ENCODE assay signal across 24 mouse cellular contexts in the genomic region with DNA sequence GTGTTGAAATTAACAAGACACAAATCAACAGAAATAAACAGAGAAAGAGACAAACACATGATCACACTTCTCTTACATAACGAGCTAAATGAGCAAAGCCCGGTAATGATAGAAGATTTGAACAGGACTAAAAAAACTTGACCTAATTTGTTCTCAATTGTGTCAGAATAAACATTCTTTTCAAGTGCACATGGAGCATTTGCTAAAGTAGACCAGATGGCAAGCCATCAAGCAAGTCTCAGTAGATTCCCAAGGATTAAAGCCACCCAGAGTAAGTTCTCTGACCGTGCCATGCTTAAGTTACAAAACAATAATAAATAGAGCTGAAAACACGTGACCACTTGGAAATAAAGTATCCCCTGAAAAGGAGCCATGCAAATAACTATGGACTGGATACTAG.
"Had no signal": no experiment of that assay in that cellular context is flagged by ENCODE, and none has a peak within 500 bp of the region (broad histone marks: within the 10 kb centered on the region; RNA-seq: fewer than 3 reads in every experiment).

No protein-coding gene starts in this region.

- H3K36me3 ChIP-seq: heart, embryonic 10.5 days; heart, embryonic 12.5 days; hindbrain, embryonic 13.5 days; hindbrain, embryonic 15.5 days; kidney, embryonic 15.5 days; limb, embryonic 13.5 days; limb, embryonic 15.5 days; liver, embryonic 12.5 days had no signal

- H3K4me3 ChIP-seq: heart, embryonic 10.5 days; heart, embryonic 12.5 days; hindbrain, embryonic 13.5 days; hindbrain, embryonic 15.5 days; kidney, embryonic 15.5 days; limb, embryonic 13.5 days; limb, embryonic 15.5 days; liver, embryonic 12.5 days had no signal

- H3K9ac ChIP-seq: heart, embryonic 12.5 days; hindbrain, embryonic 13.5 days; hindbrain, embryonic 15.5 days; kidney, embryonic 15.5 days; limb, embryonic 13.5 days; limb, embryonic 15.5 days; liver, embryonic 12.5 days; liver, embryonic 14.5 days had no signal

- H3K27me3 ChIP-seq: heart, embryonic 12.5 days; hindbrain, embryonic 13.5 days; hindbrain, embryonic 15.5 days; kidney, embryonic 15.5 days; limb, embryonic 15.5 days; liver, embryonic 12.5 days had no signal

- ATAC-seq: hindbrain, postnatal 0 days; intestine, embryonic 16.5 days; liver, embryonic 12.5 days had no signal

- H3K4me1 ChIP-seq: heart, embryonic 10.5 days; heart, embryonic 12.5 days; hindbrain, embryonic 15.5 days; kidney, embryonic 15.5 days; limb, embryonic 15.5 days; liver, embryonic 12.5 days had no signal

- DNase-seq: gastrocnemius, postnatal 14 days; gastrocnemius, postnatal 36 days; heart, adult 18-20 months; heart, postnatal 10 days; heart, postnatal 36 days; kidney, adult 11 months; kidney, adult 8-10 months; kidney, postnatal 14 days; kidney, postnatal 36 days; layer of hippocampus, adult 9-11 months; layer of hippocampus, postnatal 36 days; left cerebral cortex, postnatal 4 days had no signal

- H3K9me3 ChIP-seq: heart, embryonic 10.5 days; heart, embryonic 12.5 days; hindbrain, embryonic 13.5 days; hindbrain, embryonic 15.5 days; kidney, embryonic 15.5 days; limb, embryonic 13.5 days; limb, embryonic 15.5 days; liver, embryonic 12.5 days had no signal

- H3K27ac ChIP-seq: heart, embryonic 10.5 days; hindbrain, embryonic 13.5 days; hindbrain, embryonic 15.5 days; hindbrain, postnatal 0 days; kidney, embryonic 15.5 days; kidney, postnatal 0 days; limb, embryonic 13.5 days; limb, embryonic 15.5 days; liver, embryonic 12.5 days; liver, embryonic 14.5 days had no signal

- H3K4me2 ChIP-seq: heart, embryonic 12.5 days; hindbrain, embryonic 13.5 days; hindbrain, embryonic 15.5 days; kidney, embryonic 15.5 days; limb, embryonic 13.5 days; limb, embryonic 15.5 days; liver, embryonic 12.5 days had no signal
